Mouse (Mus musculus) hindbrain, embryonic 14.5 days (tissue): ENCODE results near the gene Alg9. TPM values are rescaled to one million over a fixed set of nuclear protein-coding genes. Genes with fewer than 3 reads are reported as not detected.

ENCODE experiments used
- ATAC-seq: fragments of 200-750 bp; cut with Nextera tagmentation; 2 replicates; pipeline ENCODE4 v1.8.0; 2017; ENCODE audit warnings: moderate number of reproducible peaks, mild to moderate bottlenecking, moderate TSS enrichment, moderate library complexity; ENCODE audit not compliant: low FRiP score
- DNase-seq: peaks from one replicate; pipeline ENCODE4 v3.0.0-alpha.2; 2015; ENCODE audit warnings: low spot score
- H3K27ac ChIP-seq: fragments of 300-500 bp; sonication (generic); 2 replicates; pipeline ENCODE4 v1.5.1; 2014; ENCODE audit warnings: mild to moderate bottlenecking, moderate library complexity
- H3K27me3 ChIP-seq: fragments of 300-500 bp; sonication (generic); 2 replicates; pipeline ENCODE4 v1.6.1; 2014; ENCODE audit warnings: mild to moderate bottlenecking, low read length, mixed read lengths; ENCODE audit not compliant: control insufficient read depth, insufficient read depth
- H3K36me3 ChIP-seq: fragments of 300-500 bp; sonication (generic); replicated peaks from 2 replicates; pipeline ENCODE4 v1.6.1; 2014; ENCODE audit not compliant: control insufficient read depth, insufficient read depth
- H3K4me1 ChIP-seq: fragments of 300-500 bp; sonication (generic); replicated peaks from 2 replicates; pipeline ENCODE4 v1.6.1; 2014; ENCODE audit warnings: antibody characterized with exemption, low read length, mixed read lengths; ENCODE audit not compliant: control insufficient read depth, insufficient read depth
- H3K4me2 ChIP-seq: fragments of 300-500 bp; sonication (generic); replicated peaks from 2 replicates; pipeline ENCODE4 v1.6.1; 2014; ENCODE audit warnings: mild to moderate bottlenecking, moderate library complexity
- H3K4me3 ChIP-seq: fragments of 300-500 bp; sonication (generic); replicated peaks from 2 replicates; pipeline ENCODE4 v1.5.1; 2014; ENCODE audit warnings: mild to moderate bottlenecking, low read length
- H3K9ac ChIP-seq: fragments of 300-500 bp; sonication (generic); 2 replicates; pipeline ENCODE4 v1.6.1; 2014
- H3K9me3 ChIP-seq: fragments of 300-500 bp; sonication (generic); 2 replicates; pipeline ENCODE4 v1.6.1; 2016; ENCODE audit warnings: low read length; ENCODE audit not compliant: control insufficient read depth
- WGBS: fragments of 180-500 bp; shearing (Covaris S2); extraction: QIAGEN DNeasy Blood & Tissue Kit; methylation state at CpG from one replicate; pipeline ENCODE4 v1.1.7; 2014; 5-methylcytosine and 5-hydroxymethylcytosine counted together
- polyA plus RNA-seq: library from polyadenylated mRNA; unstranded; fragments of >200 nt; fragmentation: Nextera tagmentation; extraction: Ambion mirVana; gene quantifications from 2 replicates; pipeline ENCODE4 v1.2.1, GENCODE M21; 2014

Gene Alg9
- polyA plus RNA-seq, 1 experiment from 2014 or later, result 63.4 TPM

GRCm38 (mm10) chr9:50850713-50851112 lies 75.9 kb downstream of the Alg9 start:
- Histone ChIP-seq H3K4me3 (no peak overlapping the region), H3K4me2 (no peak overlapping the region), H3K27ac (no peak overlapping the region), H3K4me1 (no peaks in the 10 kb centered on the region; the same call in 1 of the 2 replicates), H3K27me3 (no peaks in the 10 kb centered on the region), H3K9ac (no peak overlapping the region), H3K36me3 (no peaks in the 10 kb centered on the region), H3K9me3 (no peaks in the 10 kb centered on the region)
- 63% methylated on average over 8 of the region's 8 CpGs for WGBS
- no peak for ATAC-seq
- no peak for DNase-seq

GRCm38 (mm10) chr9:50852634-50853349 lies 78.0 kb downstream of the Alg9 start:
- DNase-seq (no peak), ATAC-seq (no peak)
- Histone ChIP-seq H3K27me3 (no peaks in the 10 kb centered on the region), H3K9me3 (no peaks in the 10 kb centered on the region), H3K4me2 (0 out of 2 replicates have a peak overlapping the region, but pooled peaks have one; percentile 7), H3K4me1 (peaks cover 4% of the 10 kb centered on the region), H3K9ac (no peak overlapping the region), H3K4me3 (no peak overlapping the region), H3K27ac (no peak overlapping the region), H3K36me3 (no peaks in the 10 kb centered on the region)
- WGBS, result 69% methylated on average over 17 of the region's 17 CpGs

DNA sequence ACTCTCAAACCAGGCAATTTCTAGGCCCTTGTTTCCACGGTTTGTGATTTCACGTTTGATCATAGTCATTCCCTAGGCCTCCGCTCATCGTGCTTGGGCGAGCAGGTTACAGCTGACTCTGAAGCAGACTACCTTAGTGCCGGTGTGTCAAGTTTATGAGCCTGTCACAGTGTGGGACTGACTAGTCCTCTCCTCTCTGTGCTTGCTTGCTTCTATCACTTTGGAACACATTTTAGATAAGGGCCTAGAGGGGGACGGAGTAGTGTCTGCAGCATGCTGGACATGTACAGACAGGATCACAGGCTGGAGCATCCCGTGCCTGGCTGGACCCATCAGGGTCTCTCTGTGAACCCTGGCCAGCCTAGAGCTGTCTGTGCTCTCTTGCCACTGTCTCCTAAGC lies 79.6 kb downstream of the Alg9 start:
- Histone ChIP-seq H3K9me3 (no peaks in the 10 kb centered on the region), H3K27me3 (no peaks in the 10 kb centered on the region), H3K27ac (no peak overlapping the region), H3K9ac (no peak overlapping the region), H3K4me3 (no peak overlapping the region), H3K4me1 (peaks cover 4% of the 10 kb centered on the region), H3K36me3 (peaks cover 5% of the 10 kb centered on the region; the same call in 1 of the 2 replicates), H3K4me2 (no peak overlapping the region)
- WGBS, result 68% methylated on average over 8 of the region's 8 CpGs
- ATAC-seq, result no peak
- no peak for DNase-seq

DNA sequence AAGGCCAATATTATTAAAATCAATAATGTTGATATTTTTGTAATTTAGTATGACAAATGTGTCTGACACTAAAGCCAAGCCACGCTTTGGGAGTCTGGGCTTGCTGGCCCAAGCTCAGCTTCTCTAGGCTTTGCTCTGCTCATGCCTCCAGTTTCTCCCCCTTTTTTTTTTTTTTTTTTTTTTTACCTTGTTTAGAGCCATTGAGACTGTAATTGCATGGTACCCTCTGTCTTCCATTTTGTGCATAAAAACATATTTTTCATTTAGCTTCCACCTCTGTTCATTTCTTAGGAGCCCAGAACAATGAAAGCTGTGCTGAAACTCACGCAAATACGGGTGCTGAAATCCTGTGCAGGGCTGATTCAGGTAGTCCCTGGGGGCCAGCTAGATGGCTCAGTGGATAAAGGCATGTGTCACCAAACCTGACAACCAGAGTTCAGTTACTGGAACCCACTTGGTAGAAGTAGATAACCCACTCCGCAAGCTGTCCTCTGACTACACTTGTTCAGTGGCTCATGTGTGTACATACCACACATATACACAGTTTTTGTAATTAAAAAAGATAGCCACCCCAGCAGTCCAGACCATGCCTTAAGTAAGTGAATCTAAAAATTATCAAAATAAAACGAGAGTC lies 80.4 kb downstream of the Alg9 start:
- DNase-seq (no peak), ATAC-seq (no peak)
- Histone ChIP-seq H3K9me3 (no peaks in the 10 kb centered on the region), H3K27me3 (no peaks in the 10 kb centered on the region), H3K36me3 (peaks cover 14% of the 10 kb centered on the region; the same call in 1 of the 2 replicates), H3K27ac (no peak overlapping the region), H3K9ac (no peak overlapping the region), H3K4me2 (no peak overlapping the region), H3K4me3 (no peak overlapping the region), H3K4me1 (peaks cover 4% of the 10 kb centered on the region)
- 92% methylated on average over 5 of the region's 5 CpGs for WGBS

DNA sequence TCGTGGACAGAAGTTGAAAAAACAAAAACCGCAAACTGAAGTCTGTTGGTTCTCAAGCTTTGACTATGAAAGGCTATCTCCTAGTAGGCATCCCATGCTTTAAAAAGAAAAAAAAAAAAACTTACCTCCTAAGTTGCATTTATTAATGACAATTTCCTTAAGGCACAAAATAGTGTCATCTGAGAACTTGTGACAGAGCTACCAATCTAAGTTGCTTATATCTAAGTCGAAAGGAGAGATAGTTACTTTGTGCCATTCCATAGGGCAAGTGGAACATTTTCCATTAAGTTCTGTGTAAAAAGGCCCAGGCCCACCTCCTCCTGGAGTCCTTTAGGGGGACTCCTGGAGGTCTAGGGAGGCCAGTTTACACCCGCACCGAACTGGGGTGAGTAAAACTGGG lies 81.0 kb downstream of the Alg9 start:
- Histone ChIP-seq H3K4me3 (peak overlapping the region; percentile 83; the same call in 1 of the 2 replicates), H3K36me3 (peaks cover 18% of the 10 kb centered on the region; the same call in 1 of the 2 replicates), H3K4me2 (peak overlapping the region; percentile 79), H3K27me3 (no peaks in the 10 kb centered on the region), H3K4me1 (peaks cover 4% of the 10 kb centered on the region), H3K9me3 (no peaks in the 10 kb centered on the region), H3K27ac (no peak overlapping the region), H3K9ac (no peak overlapping the region)
- ATAC-seq (no peak), DNase-seq (no peak)
- 74% methylated on average over 5 of the region's 5 CpGs for WGBS

DNA sequence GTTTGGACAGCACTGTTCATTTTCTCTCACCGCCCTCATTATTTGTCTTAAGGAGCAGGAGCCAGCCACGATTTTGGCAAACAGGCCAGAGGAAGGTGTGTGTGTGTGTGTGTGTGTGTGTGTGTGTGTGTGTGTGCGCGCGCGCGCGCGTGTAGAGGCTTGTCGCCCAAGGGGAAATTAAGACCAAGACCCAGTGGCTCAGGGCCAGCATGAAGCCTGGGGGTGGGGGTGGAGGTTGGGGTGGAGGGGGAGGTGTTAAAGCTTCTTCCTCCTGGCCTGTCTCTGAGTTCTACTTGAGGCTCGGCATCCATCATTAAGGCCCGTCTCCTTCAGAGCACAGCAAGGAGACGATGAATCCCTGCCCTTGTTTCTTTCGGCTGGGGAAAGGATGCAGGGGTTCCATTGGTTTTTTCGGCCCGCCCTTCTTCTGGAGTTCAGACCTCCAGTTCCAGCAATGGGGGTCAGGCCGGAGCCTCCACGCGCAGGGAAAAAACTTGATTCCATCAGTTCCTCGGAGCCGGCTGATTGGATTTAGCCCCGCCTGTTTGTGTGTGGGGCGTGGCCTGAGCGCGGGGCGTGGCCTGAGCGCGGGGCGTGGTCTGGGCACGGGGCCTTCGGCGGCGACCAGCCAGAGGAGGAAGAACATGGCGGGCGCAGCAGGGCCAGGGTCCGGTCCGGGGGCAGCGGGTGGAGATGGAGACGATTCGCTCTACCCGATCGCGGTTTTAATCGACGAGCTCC lies 81.7 kb downstream of the Alg9 start:
- H3K4me1 ChIP-seq, result peaks cover 4% of the 10 kb centered on the region
- H3K36me3 ChIP-seq, result peaks cover 25% of the 10 kb centered on the region
- no peaks in the 10 kb centered on the region for H3K9me3 ChIP-seq
- H3K9ac ChIP-seq, result peak overlapping the region; percentile 74
- DNase-seq (peak; percentile 85), ATAC-seq (peak; percentile 87)
- H3K4me2 ChIP-seq, result peak overlapping the region; percentile 79
- H3K27ac ChIP-seq, result peak overlapping the region; percentile 78
- H3K4me3 ChIP-seq, result peak overlapping the region; percentile 83
- under 1% methylated on average over 44 of the region's 45 CpGs for WGBS
- no peaks in the 10 kb centered on the region for H3K27me3 ChIP-seq

- Histone ChIP-seq H3K4me1 (peaks cover 4% of the 10 kb centered on the region), H3K27me3 (no peaks in the 10 kb centered on the region), H3K36me3 (peaks cover 31% of the 10 kb centered on the region), H3K4me3 (peak overlapping the region; percentile 83), H3K4me2 (peak overlapping the region; percentile 79), H3K9ac (peak overlapping the region; percentile 74), H3K27ac (peak overlapping the region; percentile 78), H3K9me3 (no peaks in the 10 kb centered on the region)
- under 1% methylated on average over 45 of the region's 46 CpGs for WGBS
- DNase-seq, result peak; percentile 25
- peak; percentile 73; the same call in 1 of the 2 replicates for ATAC-seq
Measured at GRCm38 (mm10) chr9:50857082-50857641, 82.3 kb downstream of the Alg9 start.

DNA sequence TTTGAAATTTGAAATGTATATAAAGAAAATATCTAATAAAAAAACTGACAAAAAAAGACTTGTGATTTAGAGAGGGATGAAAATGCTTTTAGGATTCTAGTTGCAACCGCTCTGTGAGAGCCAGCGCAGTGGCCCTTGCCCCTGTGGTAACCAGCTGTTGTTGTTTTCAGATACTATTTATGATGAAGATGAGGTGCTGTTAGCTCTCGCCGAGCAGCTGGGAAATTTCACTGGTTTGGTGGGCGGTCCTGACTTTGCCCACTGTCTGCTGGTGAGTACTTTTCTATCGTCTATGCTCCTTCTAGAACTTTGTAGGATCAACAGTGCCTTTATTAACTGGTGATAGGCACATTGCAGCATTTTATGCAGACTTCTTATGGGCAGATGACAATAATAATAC lies 83.9 kb downstream of the Alg9 start:
- peaks cover 46% of the 10 kb centered on the region for H3K36me3 ChIP-seq
- H3K27me3 ChIP-seq, result no peaks in the 10 kb centered on the region
- H3K4me2 ChIP-seq, result no peak overlapping the region
- no peaks in the 10 kb centered on the region for H3K9me3 ChIP-seq
- no peak overlapping the region for H3K9ac ChIP-seq
- H3K4me1 ChIP-seq, result peaks cover 4% of the 10 kb centered on the region; the same call in 1 of the 2 replicates
- no peak for DNase-seq
- H3K27ac ChIP-seq, result no peak overlapping the region
- ATAC-seq, result no peak
- H3K4me3 ChIP-seq, result no peak overlapping the region
- WGBS, result 93% methylated on average over 6 of the region's 6 CpGs
